Comparison of ENCODE assay signal across 8 mouse cellular contexts in genomic region chr2:140670457-140670856, GRCm38 (mm10). TPM values are rescaled to one million over a fixed set of nuclear protein-coding genes. Genes with fewer than 3 reads are reported as not detected.
DNase-seq lines count a peak whose midpoint lies in the region; ATAC-seq and TF ChIP-seq lines count a peak whose summit lies in the region.

No protein-coding gene starts in this region.

- in situ Hi-C loops in Patski (cut with MboI; ENCODE audit: low pct_unique_long_range_greater_than_20kb), result loop anchor here (5.0 to 10.0 kb wide), 2 partner anchors 724 to 1582 kb away; no protein-coding TSS in a partner anchor

- no peak overlapping the region for H3K27ac ChIP-seq in kidney, adult 2 months (ENCODE audit: insufficient read depth, low read depth, low read length)
- H3K27ac ChIP-seq in midbrain, embryonic 11.5 days (ENCODE audit: low read depth, low read length), result peak overlapping the region; percentile 48
- 0 out of 2 replicates have a peak overlapping the region, but pooled peaks have one; percentile 75 for H3K27ac ChIP-seq in stomach, embryonic 16.5 days (ENCODE audit: low read length)
- H3K27ac ChIP-seq in thymus, adult 2 months (ENCODE audit: control insufficient read depth, insufficient read depth, low read length), result no peak overlapping the region

- no peaks in the 10 kb centered on the region for H3K9me3 ChIP-seq in midbrain, embryonic 11.5 days (ENCODE audit: control insufficient read depth, low read length)
- H3K9me3 ChIP-seq in stomach, embryonic 16.5 days (replicated peaks; ENCODE audit: control insufficient read depth, low read length), result no peaks in the 10 kb centered on the region

- peak; percentile 34 for TF ChIP-seq CTCF in Patski (IDR thresholded peaks at IDR 0.05)
- TF ChIP-seq CTCF in kidney, adult 2 months (conservative IDR thresholded peaks at IDR 0.05; ENCODE audit: insufficient read depth, insufficient read length, low read depth, low read length), result no peak
- no peak for TF ChIP-seq CTCF in thymus, adult 2 months (IDR thresholded peaks at IDR 0.05; ENCODE audit: borderline replicate concordance, control insufficient read depth, extremely low read depth, insufficient read depth, low read length, poor library complexity)

- no peaks in the 10 kb centered on the region for H3K4me1 ChIP-seq in kidney, adult 2 months (ENCODE audit: control insufficient read depth, insufficient read depth, low read length)
- peaks cover 19% of the 10 kb centered on the region for H3K4me1 ChIP-seq in midbrain, embryonic 11.5 days (ENCODE audit: control insufficient read depth, insufficient read depth, low read length)
- peaks cover 4% of the 10 kb centered on the region for H3K4me1 ChIP-seq in stomach, embryonic 16.5 days (ENCODE audit: control insufficient read depth, insufficient read depth, low read length)
- no peaks in the 10 kb centered on the region for H3K4me1 ChIP-seq in thymus, adult 2 months (replicated peaks; ENCODE audit: control insufficient read depth, insufficient read depth, low read length)

- H3K9ac ChIP-seq in midbrain, embryonic 11.5 days (ENCODE audit: low read length), result peak overlapping the region; percentile 63
- H3K9ac ChIP-seq in stomach, embryonic 16.5 days (ENCODE audit: low read length), result peak overlapping the region; percentile 74

- POLR2A ChIA-PET in Patski (lab: Charles Lee), result interaction anchor here (0.6 kb wide), 1 partner anchor 362 kb away, joined by 3 read pairs; no protein-coding TSS in a partner anchor

- peak; percentile 13 for DNase-seq in Patski (ENCODE audit: low read depth, low spot score)
- DNase-seq in cerebellum, adult 11-12 months, result peak; percentile 57
- DNase-seq in forelimb bud, embryonic 11.5 days (ENCODE audit: low read depth, low spot score), result peak; percentile 53
- DNase-seq in kidney, adult 2 months, result peak; percentile 43
- DNase-seq in left cerebral cortex, postnatal 36 days (ENCODE audit: low spot score in 2 of 2), result peak; percentile 72 to 76
- DNase-seq in midbrain, embryonic 11.5 days (ENCODE audit: low spot score, missing footprints), result peak; percentile 97
- DNase-seq in thymus, adult 2 months, result no peak

- CTCF ChIA-PET in Patski (lab: Charles Lee), result interaction anchor here (0.8 to 2.9 kb wide), 13 partner anchors 11 to 1584 kb away, joined by 3 to 14 read pairs (median 4); no protein-coding TSS in a partner anchor

- no peaks in the 10 kb centered on the region for H3K36me3 ChIP-seq in kidney, adult 2 months (ENCODE audit: control insufficient read depth, insufficient read depth, low read length)
- H3K36me3 ChIP-seq in midbrain, embryonic 11.5 days (ENCODE audit: control insufficient read depth, insufficient read depth, low read length), result no peaks in the 10 kb centered on the region
- no peaks in the 10 kb centered on the region for H3K36me3 ChIP-seq in stomach, embryonic 16.5 days (ENCODE audit: control insufficient read depth, insufficient read depth, low read length)
- no peaks in the 10 kb centered on the region for H3K36me3 ChIP-seq in thymus, adult 2 months (ENCODE audit: control insufficient read depth, insufficient read depth, low read length)

- no peaks in the 10 kb centered on the region for H3K27me3 ChIP-seq in Patski
- H3K27me3 ChIP-seq in kidney, adult 2 months (replicated peaks; ENCODE audit: control insufficient read depth, insufficient read depth, low read length), result no peaks in the 10 kb centered on the region
- H3K27me3 ChIP-seq in midbrain, embryonic 11.5 days (ENCODE audit: control insufficient read depth, insufficient read depth, low read length), result no peaks in the 10 kb centered on the region
- H3K27me3 ChIP-seq in stomach, embryonic 16.5 days (ENCODE audit: control insufficient read depth, insufficient read depth, low read length), result no peaks in the 10 kb centered on the region
- no peaks in the 10 kb centered on the region for H3K27me3 ChIP-seq in thymus, adult 2 months (ENCODE audit: control insufficient read depth, insufficient read depth, low read length)

- ATAC-seq in Patski, result peak; percentile 33
- ATAC-seq in midbrain, embryonic 11.5 days (ENCODE audit: low FRiP score), result peak; percentile 36
- ATAC-seq in stomach, embryonic 16.5 days (ENCODE audit: insufficient read depth, low FRiP score), result peak; percentile 35; the same call in 1 of the 2 replicates

- TF ChIP-seq POLR2A in kidney, adult 2 months (IDR thresholded peaks at IDR 0.05; ENCODE audit: low read depth, low read length), result no peak
- TF ChIP-seq POLR2A in thymus, adult 2 months (IDR thresholded peaks at IDR 0.05; ENCODE audit: control insufficient read depth, extremely low read depth, insufficient read depth, low read length, poor library complexity), result no peak

- WGBS in kidney, adult 2 months, result 6% methylated on average over 12 of the region's 12 CpGs
- 0% methylated on average over 12 of the region's 12 CpGs for WGBS in midbrain, embryonic 11.5 days
- WGBS in stomach, embryonic 16.5 days, result under 1% methylated on average over 12 of the region's 12 CpGs
- 13% methylated on average over 12 of the region's 12 CpGs for WGBS in thymus, adult 2 months

- H3K4me2 ChIP-seq in midbrain, embryonic 11.5 days, result peak overlapping the region; percentile 57
- peak overlapping the region; percentile 53 for H3K4me2 ChIP-seq in stomach, embryonic 16.5 days (ENCODE audit: low read depth, low read length)

- intact Hi-C loops in left cerebral cortex, postnatal 36 days (cut with DNase I), result loop anchor here (2.0 to 10.0 kb wide), 2 partner anchors 734 to 1574 kb away; no protein-coding TSS in a partner anchor

- H3K4me3 ChIP-seq in kidney, adult 2 months (ENCODE audit: insufficient read depth, low read depth, low read length), result peak overlapping the region; percentile 59
- peak overlapping the region; percentile 61 for H3K4me3 ChIP-seq in midbrain, embryonic 11.5 days (ENCODE audit: low read depth, low read length)
- H3K4me3 ChIP-seq in stomach, embryonic 16.5 days (replicated peaks; ENCODE audit: low read length), result peak overlapping the region; percentile 66
- H3K4me3 ChIP-seq in thymus, adult 2 months (ENCODE audit: control insufficient read depth, insufficient read depth, low read length), result no peak overlapping the region

RNA-seq across cellular contexts. Expression of gene Flrt3, which starts 0.8 kb away (rescaled TPM):
- 11.8 TPM for polyA plus RNA-seq in Patski (2021)
- 1.2 and 1.5 TPM in 2 replicates for polyA plus RNA-seq in kidney, adult 2 months (2012; rRNA removed)
- 10 to 100 TPM; 28.0 to 33.4 TPM for total RNA-seq in left cerebral cortex, postnatal 36 days (2021)
- polyA plus RNA-seq in midbrain, embryonic 11.5 days (2014; fragmentation: Nextera tagmentation; extraction: Ambion mirVana), result 94.3 and 94.9 TPM in 2 replicates
- 19.5 and 20.1 TPM in 2 replicates for polyA plus RNA-seq in stomach, embryonic 16.5 days (2015; fragmentation: Nextera tagmentation; extraction: Ambion mirVana)
- 0.50 and 0.57 TPM in 2 replicates for polyA plus RNA-seq in thymus, adult 2 months (2012; rRNA removed)

Comparison
In these comparisons a context has a peak if more than half of its experiments do, and no peak if none do; other contexts are left out.
1. H3K27ac ChIP-seq: peak in midbrain, embryonic 11.5 days (single experiment) and stomach, embryonic 16.5 days (single experiment); none in kidney, adult 2 months (single experiment) and thymus, adult 2 months (single experiment).
2. Peak in every context shown above with its lines, with median percentiles within 50 percentile points of each other: ATAC-seq.